Mouse (Mus musculus) mouse embryonic stem cell (cell line): ENCODE results near the gene Lyzl4.

Source experiments
- in situ Hi-C, 2 experiments: fragments of 300-500 bp; cut with MboI; formaldehyde crosslinking; loops; 1 replicate in 1 of 2; 3 replicates in 1 of 2; pipeline ENCODE4 v1.14.3; 2019 to 2020; ENCODE audit warnings: low sequenced_read_pairs in 2 of 2, low pct_unique_long_range_greater_than_20kb in 1 of 2, mixed read lengths in 1 of 2; ENCODE audit not compliant: unreplicated experiment in 1 of 2

The Lyzl4 gene

DNA sequence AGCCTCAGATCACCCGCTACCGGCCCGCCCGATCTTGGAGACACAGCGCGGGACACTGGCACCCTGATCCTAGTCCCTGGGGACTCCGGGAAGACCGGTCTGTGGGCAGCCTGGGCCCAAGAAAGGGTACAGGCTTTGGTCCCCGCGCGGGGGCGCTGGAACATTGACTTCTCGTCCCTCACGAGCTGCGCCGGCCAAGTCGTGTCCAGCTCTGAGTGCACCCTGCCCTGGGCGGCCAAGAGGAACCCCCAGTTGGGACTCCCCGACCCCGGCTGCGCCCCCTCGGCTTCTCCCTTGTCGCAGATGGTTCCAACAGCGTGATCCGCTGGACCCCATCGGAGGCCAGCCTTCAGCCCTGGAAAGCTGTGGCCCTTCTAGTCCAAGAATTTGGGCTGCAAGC, at the start of gene Lyzl4:
Gene Lyzl4, minus strand, starts transcription at position 96 of the 400 bp plus-strand sequence.
- in situ Hi-C loops, result no loop called here

DNA sequence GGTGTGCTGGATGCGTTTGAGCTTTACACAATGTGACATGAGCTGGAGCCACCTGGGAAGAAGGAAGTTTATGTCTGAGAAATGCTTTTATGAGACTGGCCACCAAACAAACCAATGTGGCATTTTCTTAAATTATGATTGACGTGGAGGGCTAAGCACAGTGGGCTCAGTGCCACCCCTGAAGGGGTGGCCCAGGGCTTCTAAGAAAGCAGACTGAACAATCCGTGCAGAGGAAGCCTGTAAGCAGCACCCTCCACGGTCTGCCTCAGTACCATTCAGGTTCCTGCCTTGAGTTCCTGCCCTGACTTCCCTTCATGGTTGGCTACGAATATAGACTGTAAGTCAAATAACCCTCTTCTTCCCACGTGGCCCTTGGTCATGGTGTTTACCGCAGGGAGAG, 48.8 kb upstream of the Lyzl4 start:
- in situ Hi-C loops, result loop anchor here in 1 of 2 experiments (25.0 kb wide), 1 partner anchor 203 kb away; the partner anchor contains the start of gene Cck

DNA sequence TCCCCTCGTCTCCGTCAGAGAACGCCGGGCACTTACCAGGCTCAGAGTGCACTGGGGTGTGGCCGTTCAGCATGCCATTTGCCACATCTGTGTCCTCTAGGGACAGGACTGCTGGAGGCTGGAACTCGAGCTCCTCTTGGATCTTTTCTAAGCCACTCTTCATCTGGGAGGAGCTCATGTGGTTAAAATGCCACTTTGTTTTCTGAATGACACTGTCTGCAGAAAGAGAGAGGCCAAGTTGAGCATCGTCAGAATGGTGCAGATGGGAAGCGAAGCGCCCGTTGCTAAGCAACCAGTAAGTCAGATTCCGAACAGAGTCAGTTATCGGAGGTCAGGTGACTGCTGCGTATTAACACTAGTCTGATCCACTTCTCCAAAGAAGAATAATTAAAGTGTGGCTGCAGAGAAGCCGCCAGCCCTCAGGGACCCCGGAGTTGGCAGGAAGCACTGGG, 48.3 kb upstream of the Lyzl4 start:
- in situ Hi-C loops, result loop anchor here in 1 of 2 experiments (25.0 kb wide), 1 partner anchor 203 kb away; the partner anchor contains the start of gene Cck

DNA sequence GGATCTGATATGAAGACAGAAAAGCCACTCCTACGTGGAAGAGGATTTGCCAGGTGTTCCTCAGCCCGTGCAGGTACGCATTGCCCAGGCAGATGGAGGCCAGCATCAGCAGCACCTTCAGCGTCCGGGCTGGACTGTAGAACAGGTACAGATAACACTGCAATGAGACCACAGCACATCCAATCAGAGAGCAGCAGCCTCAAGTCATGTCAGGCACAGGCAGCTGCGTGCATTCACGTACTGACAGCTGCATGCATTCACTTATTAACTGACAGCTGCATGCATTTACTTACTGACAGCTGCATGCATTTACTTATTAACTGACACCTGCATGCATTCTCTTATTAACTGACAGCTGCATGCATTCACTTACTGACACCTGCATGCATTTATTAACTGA, 42.8 kb upstream of the Lyzl4 start:
- in situ Hi-C loops, result loop anchor here in 1 of 2 experiments (25.0 kb wide), 1 partner anchor 197 kb away; the partner anchor contains the start of gene Cck

DNA sequence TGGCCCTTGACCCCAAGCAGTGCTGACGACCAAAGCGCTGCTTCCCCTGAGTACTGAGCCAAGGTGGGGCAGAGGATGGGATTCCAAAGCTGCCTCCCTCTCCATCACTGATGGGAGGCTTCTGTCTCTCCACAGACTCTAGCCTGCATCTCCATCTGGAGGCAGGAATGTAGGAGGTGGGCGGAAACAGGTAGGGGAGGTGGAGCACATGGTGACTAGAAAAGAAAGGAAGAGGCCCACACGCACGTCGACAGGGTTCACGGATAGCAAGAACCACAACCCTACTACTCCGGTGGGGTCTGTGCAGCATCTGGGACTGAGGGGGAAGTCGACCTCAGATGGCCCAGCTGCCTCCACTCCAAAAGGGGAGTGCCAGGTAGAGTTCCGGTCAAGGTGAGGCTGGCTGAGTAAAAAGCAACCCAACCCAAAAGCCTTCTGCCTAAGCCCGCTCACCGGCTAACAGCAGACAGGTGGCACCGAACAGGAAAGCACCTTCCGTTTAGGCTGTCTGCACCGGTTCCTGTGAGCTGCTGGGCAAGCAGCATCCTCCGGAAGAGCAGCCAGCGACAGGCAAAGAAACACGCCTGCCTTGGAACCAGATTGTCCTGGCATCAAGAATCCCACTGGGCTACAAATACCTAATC, 40.3 kb upstream of the Lyzl4 start:
- in situ Hi-C loops, result loop anchor here in 1 of 2 experiments (25.0 kb wide), 1 partner anchor 195 kb away; the partner anchor contains the start of gene Cck

DNA sequence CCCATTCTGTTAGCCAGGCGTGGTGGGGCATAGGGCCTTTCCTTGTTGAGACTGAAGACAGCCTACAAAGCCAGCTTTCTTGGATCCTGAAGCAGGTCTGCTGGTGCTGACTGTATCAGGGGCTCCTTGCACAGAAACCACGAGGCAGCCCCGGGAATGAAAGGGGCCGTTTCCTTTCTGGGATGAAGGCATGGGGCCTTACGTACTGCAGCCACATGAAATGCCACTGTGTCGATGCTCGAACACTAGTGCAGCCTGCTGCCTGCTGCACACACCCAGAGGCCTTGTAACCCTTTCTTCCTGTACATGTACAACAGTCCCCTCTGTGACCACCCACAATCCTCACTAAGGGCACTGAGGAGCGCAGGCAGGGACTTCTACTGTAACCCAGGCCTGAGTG, 39.3 kb upstream of the Lyzl4 start:
- in situ Hi-C loops, result loop anchor here in 1 of 2 experiments (25.0 kb wide), 1 partner anchor 194 kb away; the partner anchor contains the start of gene Cck

DNA sequence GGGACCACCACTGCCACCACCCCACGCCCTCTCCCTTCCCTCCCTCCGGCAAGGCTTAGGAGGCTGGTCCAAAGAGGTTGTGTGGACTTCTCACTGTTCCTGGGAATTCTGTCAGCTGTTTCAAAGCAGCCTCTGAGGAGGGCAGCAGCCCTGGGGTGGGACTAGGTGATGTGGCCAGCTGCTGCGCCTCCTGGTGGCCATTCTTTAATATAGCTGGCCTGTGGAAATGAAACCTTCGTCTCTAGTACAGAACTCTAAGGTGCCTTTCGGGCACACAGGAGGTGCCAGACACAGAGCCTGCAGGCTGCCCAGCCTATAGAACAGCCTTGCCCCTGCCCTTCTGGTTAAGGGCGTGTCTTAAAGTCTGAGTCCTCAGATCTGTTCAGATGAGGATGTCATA, 37.7 kb upstream of the Lyzl4 start:
- in situ Hi-C loops, result loop anchor here (10.0 to 25.0 kb wide), 2 partner anchors 192 to 195 kb away; partner anchors contain the start of gene Cck (in 1 of the 2)

DNA sequence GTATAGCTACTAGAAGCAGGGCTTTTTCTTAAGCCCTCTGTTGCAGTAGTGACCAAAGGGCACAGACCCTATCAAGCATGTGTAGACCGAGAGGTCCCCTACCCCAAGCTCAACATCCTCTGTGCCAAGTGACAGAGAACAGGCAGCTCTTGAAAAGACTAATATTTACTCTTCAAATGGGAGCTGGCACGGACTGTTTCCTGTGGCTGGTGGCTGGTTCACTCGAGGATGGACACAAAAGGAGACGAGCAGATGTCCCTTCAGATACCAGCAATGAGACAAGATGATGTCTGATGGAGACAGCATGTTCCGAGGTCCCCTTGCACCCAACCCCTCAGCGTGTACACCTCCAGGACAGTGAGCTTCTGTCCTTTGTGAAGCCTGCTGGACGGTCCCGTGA, 35.6 kb upstream of the Lyzl4 start:
- in situ Hi-C loops, result loop anchor here (10.0 to 25.0 kb wide), 2 partner anchors 190 to 193 kb away; partner anchors contain the start of gene Cck (in 1 of the 2)

DNA sequence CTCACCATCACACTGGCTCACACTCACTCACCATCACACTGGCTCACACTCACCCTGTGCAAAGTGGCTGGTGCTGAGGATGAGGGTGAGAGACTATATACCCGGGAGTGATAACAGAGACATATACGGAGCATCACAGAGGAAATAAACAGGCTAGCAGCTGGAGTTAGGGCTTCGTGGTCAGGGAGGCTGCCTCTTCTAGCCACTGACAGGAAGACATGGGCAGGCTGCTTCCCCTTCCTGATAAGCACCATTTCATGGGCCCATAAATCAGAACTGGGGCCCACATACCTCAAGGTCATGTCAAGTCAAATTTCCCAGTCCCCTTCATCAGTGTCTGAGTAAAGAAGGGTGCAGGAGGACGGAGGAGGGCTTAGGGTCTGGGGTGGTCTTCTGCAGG, 35.2 kb upstream of the Lyzl4 start:
- in situ Hi-C loops, result loop anchor here (10.0 to 25.0 kb wide), 2 partner anchors 190 to 192 kb away; partner anchors contain the start of gene Cck (in 1 of the 2)

DNA sequence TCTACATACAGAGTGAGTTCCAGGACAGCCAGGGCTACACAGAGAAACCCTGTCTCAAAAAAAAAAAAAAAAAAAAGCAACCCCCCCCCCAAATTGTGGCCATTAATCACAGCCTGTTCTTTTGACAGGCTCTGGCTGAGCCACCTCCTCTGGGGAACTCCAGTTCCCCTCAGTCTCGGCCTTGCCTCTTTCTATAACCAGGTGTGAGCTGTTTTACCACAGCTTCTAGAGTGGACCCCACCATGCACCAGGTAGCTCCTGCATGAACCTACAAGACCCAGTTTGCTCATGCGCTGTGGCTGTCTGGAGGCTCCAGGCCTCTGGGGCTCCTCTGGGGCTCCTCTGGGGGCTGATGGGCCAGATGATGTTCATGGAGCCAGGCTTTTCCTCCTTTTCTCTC, 33.7 kb upstream of the Lyzl4 start:
- in situ Hi-C loops, result loop anchor here (10.0 to 25.0 kb wide), 2 partner anchors 188 to 191 kb away; partner anchors contain the start of gene Cck (in 1 of the 2)

DNA sequence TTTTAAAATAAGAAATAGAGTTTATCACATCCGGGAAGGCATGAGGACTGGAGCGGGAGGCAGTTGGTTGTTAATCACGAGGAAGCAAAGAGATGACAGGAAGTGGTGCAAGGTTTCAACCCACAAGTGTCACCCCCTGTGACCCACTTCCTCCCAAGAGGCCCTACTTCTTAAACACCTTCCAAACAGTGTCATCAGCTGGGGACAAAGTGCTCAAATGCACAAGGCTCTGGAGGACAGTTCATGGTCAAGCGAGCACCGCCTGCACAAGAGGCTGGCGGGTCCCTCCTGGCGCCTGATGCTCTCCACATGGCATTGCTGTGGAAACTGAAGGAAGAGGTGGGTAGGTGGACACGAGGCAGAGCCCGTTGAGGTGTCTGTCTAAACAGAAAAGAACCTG, 33.1 kb upstream of the Lyzl4 start:
- in situ Hi-C loops, result loop anchor here (10.0 to 25.0 kb wide), 2 partner anchors 188 to 190 kb away; partner anchors contain the start of gene Cck (in 1 of the 2)

DNA sequence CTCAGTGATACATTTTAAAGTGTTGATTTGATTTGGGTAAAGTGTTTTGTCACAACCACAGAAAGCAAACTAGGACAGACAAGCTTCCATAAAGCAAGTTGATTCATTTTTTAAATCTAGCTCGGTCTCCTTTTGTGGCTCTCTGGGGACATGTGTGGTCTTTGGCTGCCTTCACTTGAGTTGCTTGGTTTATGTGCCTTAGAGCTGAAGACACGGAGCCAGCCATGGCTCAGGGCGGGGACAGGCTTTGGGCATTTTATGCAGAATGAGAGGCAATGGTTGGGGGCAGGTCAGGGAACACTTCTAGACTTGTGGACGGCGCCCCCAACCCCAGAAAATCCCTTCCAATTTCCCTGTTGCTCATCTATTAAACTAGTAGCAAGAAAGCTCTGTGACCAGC, 31.8 kb upstream of the Lyzl4 start:
- in situ Hi-C loops, result loop anchor here in 1 of 2 experiments (10.0 kb wide), 1 partner anchor 189 kb away; no protein-coding TSS in a partner anchor

DNA sequence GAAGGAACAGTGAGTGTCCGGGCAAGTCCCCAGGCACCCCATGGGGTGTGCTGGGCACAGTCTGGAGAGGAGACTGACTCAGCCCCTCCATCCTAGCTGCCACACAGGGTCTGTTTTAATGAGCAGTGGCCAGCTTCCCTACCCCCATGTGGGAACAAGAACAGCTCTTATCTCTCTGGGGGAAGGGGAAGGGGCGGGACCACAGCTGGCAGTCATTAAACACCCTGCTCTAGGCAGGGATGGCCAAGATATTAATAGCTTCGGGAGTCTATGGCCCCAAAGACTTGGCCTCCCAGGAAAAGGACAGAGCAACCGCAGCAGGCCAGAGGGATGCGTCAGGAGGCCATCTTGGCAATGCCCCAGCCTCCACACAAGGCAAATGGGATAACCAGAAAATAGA, 30.4 kb upstream of the Lyzl4 start:
- in situ Hi-C loops, result loop anchor here in 1 of 2 experiments (10.0 kb wide), 1 partner anchor 188 kb away; no protein-coding TSS in a partner anchor

DNA sequence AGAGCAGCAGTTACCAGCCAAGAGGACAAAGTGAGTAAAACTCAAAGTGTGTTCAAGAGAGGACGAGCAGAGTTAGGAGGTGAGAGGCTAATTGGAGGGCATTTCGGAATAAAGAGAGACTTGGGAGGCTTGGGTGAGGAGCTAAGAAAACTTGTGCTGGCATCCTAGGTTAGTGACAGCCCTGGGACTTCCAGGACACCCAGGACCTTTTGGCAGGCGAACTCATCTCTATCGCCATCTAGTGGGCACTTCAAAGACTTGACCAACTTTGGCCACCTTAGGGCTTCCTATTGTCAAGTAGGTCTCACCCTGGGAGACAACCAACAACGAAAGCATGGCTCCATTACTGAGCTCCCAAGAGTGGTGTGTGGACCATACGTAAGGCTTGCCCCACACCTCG, 29.4 kb upstream of the Lyzl4 start:
- in situ Hi-C loops, result loop anchor here in 1 of 2 experiments (10.0 kb wide), 1 partner anchor 186 kb away; no protein-coding TSS in a partner anchor

DNA sequence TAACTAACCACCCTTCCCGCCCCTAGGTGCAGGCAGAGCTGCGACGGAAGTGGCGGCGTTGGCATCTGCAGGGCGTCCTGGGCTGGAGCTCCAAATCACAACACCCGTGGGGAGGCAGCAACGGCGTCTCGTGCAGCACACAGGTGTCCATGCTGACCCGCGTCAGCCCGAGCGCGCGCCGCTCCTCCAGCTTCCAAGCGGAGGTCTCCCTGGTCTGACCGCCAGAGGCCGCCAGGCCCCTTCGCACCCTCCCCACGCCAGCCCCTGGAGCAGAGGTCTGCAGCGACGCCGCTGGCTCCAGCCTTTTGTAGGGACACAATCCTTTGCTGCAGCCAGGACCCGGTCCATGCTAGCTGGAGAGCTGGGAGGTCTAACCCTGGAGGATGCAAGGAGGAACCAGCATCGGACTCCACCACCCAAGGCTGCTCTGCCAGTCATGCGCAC, 27.5 kb upstream of the Lyzl4 start:
- in situ Hi-C loops, result no loop called here

DNA sequence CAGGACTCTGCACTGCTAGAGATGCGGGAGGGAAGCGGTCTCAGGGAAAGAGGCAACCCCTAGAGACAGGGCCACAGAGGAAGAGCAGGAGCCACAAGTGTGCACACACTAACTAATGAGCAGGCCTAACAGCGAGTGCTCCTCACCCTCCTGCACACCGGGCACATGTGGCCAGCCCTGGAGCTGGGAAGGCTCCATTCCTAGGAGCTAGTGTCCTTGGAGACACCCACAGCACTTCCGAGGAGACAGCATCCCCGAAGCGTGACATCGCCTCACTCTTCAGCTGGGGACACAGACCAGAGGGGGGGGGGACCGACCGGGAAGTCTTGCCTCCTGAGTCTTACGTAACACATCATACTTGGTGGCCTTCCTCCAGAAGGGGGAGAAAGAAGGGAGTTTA, 25.9 kb upstream of the Lyzl4 start:
- in situ Hi-C loops, result no loop called here

DNA sequence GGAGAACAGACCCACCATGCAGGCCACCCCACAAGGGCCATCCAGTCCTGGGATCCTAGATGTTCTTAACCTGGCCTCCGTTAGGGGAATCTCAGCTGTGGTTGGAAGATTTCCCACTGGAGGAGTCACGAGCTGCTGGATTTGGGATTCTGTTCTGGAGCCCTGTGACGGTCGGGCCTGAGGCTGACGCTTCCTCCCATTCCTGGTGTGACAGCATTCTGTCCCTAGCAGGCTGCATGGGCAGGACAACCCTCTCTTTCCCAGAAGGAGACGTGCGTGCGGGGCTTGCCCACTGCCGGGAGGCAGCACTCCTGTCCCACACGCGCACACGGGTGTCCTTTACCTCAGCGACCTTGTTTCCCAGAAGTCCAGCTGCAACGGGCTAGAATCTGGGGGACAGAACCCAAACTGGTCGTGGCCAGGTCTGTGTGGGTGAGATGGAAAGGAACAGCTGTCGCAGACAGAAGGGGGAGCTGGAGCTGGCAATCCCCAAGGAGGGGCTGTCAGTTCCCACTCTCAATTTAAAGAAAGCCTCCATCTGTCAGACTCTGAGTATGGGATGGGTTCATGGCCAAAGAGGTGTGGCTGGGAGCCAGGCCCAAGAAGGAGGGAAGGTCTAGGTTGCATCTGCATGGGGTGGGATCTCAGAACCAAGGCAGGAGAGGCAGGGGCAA, 25.2 kb upstream of the Lyzl4 start:
- in situ Hi-C loops, result no loop called here

DNA sequence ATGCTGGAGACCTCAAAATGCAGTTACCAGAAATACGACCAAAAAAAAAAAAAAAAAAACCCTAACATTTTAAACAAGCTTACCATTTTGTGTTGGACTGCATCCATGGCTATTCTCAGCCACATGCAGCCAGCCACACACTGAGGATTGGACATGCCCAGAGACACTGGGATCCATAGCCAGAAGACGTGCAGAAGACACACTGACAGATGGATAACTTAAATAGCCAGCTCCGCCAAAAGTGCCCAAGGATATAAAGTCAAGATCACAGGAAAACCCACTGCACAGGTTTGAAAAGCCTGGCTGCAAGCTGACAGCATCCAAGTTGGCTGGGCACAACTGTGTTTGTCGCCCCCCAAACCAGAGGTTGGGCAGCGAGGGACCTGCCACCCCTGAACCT, 22.2 kb upstream of the Lyzl4 start:
- in situ Hi-C loops, result no loop called here

DNA sequence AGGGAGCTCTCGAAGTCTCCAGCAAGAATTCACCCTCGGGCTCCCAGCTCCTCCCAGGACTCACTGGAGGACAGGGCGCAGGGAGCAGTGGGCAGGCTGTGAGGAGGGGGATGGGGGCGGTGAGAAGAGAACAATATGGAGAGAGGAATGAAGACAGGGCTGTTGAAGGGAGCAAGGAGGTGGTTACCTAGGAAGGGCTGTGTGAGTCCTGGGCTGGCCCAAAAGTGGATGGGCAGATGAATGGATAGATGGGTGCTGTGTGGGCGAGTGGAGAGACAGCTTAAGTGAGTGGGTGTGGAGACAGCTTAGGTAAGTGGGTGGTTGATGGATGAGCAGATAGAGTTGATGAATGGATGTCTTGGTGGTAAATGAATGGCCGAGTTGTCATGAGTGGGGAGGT, 21.6 kb upstream of the Lyzl4 start:
- in situ Hi-C loops, result no loop called here
